Mouse (Mus musculus): ENCODE results near the gene Rchy1.

Rchy1 gene

GRCm38 (mm10) chr5:91962639-91963440 lies at the start of gene Rchy1:
TSS of gene Rchy1 (minus strand) at chr5:91963068.
- DNase-seq: peak; percentile 94

- no peak for DNase-seq
Observed at GRCm38 (mm10) chr5:92011756-92012155, 48.9 kb upstream of the Rchy1 start.

GRCm38 (mm10) chr5:92009827-92010226 lies 47.0 kb upstream of the Rchy1 start:
- no peak for DNase-seq

DNA sequence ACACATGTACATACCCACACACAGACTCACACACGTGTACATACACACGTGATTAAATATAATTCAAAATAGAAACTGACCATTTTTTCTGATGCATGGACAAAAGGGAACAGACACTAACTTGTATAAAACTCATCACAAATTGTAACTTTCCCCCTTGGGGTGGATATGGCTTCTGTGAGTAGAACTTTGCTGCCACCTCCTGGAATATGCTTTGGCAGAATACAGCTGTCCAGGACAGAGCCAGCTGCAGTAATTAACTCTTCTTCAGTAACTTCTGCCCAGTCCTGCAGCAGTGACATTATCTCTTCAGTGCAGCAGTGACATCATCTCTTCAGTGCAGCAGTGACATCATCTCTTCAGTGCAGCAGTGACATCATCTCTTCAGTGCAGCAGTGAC lies 40.1 kb upstream of the Rchy1 start:
- peak; percentile 34 for DNase-seq

GRCm38 (mm10) chr5:92000770-92001169 lies 37.9 kb upstream of the Rchy1 start:
- no peak for DNase-seq

DNA sequence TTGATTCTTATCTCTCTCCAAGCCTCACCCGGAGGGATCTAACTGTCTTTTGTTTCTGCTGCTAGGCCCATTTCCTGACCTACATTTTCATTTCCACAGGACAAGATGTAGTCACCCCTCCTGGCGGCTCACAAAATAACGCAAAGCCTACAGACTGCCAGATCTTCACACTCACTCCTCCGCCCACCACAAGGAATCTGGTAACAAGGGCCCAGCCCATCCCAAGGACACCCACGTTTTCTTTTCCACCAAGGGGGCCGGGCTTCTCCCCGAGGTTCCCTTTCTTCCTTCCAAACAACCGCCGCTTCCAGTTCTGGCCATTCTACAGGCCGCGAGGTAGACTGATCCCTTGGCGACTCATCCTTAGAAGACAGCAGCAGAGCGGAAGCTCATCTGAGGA lies 31.7 kb upstream of the Rchy1 start:
- peak; percentile 5 for DNase-seq

GRCm38 (mm10) chr5:91993061-91993460 lies 30.2 kb upstream of the Rchy1 start:
- no peak for DNase-seq

DNA sequence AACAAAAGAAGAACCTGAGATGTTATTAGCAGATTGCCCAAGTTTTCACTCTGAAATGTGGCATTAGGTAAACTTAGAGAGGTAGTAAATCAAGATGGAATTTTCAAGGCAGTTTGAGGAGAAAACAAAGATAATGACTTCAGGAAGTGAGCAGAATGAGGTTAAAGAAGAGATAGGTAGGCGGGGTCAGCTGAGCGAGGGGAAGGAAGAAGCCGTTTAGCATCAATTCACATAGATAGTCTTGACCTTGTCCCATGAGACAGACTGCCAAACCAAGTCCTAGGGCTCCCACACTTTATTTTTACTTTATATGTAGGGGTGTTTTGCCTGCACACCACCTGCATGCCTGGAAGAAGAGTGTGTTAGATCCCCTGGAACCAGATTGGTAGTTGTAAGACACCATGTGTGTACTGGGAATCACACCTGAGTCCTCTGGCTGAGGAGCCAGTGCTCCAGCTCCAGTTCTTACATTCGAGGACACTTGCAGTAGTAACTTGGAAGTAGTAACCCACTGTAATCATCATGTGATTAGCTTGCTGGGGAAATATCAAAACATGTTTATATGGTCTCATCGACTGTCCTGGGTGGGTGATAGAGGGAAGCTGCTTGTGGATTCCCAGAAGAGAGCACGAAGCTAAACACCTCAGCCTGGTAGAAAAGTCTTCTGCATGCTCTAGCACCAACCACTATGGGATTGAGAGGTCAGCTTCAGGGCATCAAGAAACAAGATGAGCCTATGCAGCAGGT lies 28.5 kb upstream of the Rchy1 start:
- DNase-seq: no peak

- no peak for DNase-seq
Observed at GRCm38 (mm10) chr5:91989261-91989660, 26.4 kb upstream of the Rchy1 start.

- DNase-seq: no peak
Observed at GRCm38 (mm10) chr5:91987799-91988198, 24.9 kb upstream of the Rchy1 start.

- no peak for DNase-seq
Observed at GRCm38 (mm10) chr5:91987236-91987635, 24.4 kb upstream of the Rchy1 start, which contains the start of gene Odaph. TSS of gene Odaph (plus strand) at chr5:91987475.

- DNase-seq: no peak
Observed at GRCm38 (mm10) chr5:91985721-91986120, 22.9 kb upstream of the Rchy1 start.

DNA sequence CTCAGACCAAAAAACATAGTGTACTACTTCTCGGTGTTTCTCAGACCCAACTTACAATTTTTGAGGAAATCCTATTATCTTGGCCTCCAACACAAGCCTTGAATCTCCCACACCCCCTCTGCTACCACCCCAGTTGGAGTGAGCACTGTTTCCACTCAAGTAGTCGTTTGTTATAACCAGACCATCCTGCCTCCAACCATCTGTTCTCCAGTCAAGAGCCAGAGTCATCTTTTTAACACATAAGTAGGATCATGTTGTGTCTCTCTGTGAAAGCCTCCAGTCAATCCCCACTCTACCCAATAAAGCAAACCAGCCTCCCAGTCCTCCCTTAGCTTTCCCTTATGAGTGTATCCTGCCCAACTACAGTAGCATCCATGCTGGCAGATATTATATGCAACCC lies 20.6 kb upstream of the Rchy1 start:
- DNase-seq: no peak

- no peak for DNase-seq
Observed at GRCm38 (mm10) chr5:91981176-91981840, 18.4 kb upstream of the Rchy1 start.

DNA sequence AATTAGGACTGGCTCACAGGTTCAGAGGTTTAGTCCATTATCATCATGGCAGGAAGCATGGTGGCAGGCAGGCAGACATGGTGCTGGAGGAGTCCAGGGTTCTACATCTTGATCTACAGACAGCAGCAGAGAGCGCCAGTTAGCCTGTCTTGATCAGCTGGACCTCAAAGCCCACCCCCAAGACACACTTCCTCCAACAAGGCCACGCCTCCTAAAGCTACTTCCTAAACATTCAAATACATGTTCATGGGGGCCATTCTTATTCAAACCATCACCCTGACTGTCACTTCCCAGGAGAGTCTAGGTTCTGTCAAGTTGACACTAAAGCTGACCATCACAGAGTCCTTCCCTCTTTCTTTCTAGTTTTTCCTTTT lies 14.5 kb upstream of the Rchy1 start:
- no peak for DNase-seq

DNA sequence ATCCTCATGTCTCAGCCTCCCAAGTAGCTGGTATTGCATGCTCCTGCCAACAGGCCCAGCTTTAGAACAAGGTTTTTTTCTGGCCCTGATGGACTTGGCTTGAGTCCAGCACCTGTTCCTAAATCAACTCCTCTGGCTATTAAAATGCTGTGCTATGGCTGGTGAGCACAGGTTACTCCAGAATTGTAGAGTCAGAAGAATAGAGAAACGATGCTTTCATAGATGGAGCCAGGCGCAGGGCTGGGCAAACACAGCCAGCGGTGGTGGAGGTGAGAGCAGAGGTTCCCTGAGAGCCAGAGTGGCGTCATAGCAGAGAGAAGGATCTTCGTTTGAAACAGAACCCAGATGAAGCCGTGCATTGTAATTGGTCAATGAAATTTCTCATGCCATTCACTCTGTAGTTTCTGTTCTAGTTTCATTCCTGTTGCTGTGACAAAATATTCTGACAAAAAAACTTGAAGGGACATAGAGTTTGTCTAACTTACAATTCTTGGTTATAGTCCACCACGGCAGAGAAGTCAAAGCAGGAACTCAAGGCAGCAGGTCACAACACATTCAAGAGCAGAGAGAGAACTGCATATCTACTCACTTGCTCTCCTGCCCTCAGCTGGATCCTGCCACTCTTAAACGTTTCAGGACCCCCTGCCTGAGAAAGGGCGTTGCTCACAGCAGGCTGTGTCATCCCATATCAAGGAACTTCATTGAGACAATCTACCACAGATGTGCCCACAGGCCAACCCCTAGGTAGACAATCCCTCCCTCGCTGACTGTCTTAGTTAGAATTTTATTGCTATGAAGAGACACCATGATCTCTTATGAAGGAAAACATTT lies 13.9 kb upstream of the Rchy1 start:
- DNase-seq: no peak

- no peak for DNase-seq
Observed at GRCm38 (mm10) chr5:91975758-91976157, 12.9 kb upstream of the Rchy1 start.

GRCm38 (mm10) chr5:91974002-91974401 lies 11.1 kb upstream of the Rchy1 start:
- DNase-seq: no peak

DNA sequence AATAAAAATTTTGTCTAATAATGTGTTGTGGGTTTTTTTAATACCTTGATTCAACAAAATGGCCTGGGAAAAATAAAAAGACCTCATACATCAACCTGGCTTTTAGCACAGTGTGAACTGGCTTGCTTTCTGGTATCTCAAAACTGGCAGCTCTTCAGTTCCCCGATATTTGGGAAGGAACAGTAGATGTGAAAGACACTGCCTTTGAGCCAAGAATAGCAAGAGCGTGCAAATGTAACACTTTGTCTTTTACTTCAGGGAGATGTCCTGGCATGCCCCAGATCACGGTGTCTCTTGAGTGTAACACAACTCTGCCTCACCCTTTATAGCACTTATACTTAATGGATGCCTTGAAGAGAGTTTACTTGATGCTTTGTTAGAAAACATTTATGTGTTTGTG lies 9.2 kb upstream of the Rchy1 start:
- DNase-seq: no peak

DNA sequence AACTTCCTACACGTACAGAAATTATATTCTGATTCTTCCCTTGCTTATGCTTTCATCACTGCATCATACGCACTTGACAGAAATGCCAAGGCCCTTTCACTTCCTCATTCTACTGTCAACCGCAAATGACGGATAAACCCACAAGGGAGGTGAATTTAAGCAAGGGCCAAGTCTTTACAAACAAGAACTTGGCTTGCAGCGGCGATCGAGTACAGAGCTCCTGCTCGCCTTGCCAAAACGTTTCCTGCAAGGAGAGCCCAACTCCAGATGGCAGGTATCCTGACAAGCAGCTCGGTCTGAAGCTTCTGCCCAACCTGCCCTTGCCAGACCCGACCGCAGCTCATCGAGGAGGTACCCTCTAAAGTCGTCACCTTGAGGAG lies 619 bp downstream of the Rchy1 start:
- DNase-seq: no peak

GRCm38 (mm10) chr5:91961370-91961769 lies 1.5 kb downstream of the Rchy1 start:
- DNase-seq: no peak

DNA sequence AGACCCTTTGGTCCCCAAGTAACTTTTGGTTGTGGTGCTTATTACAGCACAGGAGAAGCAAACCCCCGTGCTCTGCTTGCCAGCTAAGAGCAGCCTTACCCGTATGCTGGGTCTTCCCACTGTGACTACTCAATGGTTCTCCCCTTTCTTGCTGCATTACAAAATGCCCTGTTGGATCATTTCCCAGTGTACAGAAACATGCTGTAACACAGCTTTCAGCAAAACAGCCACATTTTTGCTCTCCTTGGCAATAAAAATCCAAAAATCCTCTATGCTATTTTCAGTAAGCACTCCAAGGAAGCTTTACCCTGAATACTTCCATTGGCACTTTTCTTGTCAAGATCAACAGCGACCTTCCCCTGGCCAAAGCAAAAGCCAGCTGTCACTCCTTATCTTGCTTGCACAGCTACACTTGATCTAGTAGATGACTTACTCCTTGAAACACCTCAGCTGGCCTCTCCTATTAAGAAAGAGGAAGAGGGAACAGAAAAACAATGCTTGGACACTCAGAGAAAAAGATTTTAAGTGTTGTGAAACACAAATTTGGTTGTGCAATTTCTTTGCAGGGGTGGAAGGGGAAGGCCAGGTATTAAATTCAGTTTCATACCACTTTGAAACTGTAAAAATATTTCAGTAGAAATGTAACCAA lies 2.1 kb downstream of the Rchy1 start:
- peak; percentile 14 for DNase-seq

All from lung, postnatal 14 days (tissue).